Mouse (Mus musculus): ENCODE data around the gene Ms4a15.

GRCm38 (mm10) chr19:11017891-11018290 lies 24.8 kb upstream of the Ms4a15 start, which contains the start of gene Ms4a18:
- TF ChIP-seq CTCF (conservative IDR thresholded peaks at IDR 0.05; ENCODE audit: low read length) = no peak
- no peak for TF ChIP-seq NANOG (IDR thresholded peaks at IDR 0.05; ENCODE audit: borderline replicate concordance, low read length)
- TF ChIP-seq POU5F1 (IDR thresholded peaks at IDR 0.05; ENCODE audit: borderline replicate concordance, low read length) = no peak
